Mouse (Mus musculus) urinary bladder, postnatal 25 days (tissue): Measurements from ENCODE around the gene Sema7a.

Source experiments
- DNase-seq: peaks from one replicate; pipeline ENCODE4 v3.0.0; 2022; ENCODE audit warnings: low spot score

Sema7a gene

GRCm38 (mm10) chr9:57938225-57939055, 1.5 kb upstream of the Sema7a start:
- DNase-seq: no peak

- no peak for DNase-seq
These were observed 460 bp downstream of the Sema7a start for GRCm38 (mm10) chr9:57940349-57940794.

GRCm38 (mm10) chr9:57940861-57941638, 1.1 kb downstream of the Sema7a start:
- DNase-seq: no peak

- no peak for DNase-seq
These were observed 2.1 kb downstream of the Sema7a start for GRCm38 (mm10) chr9:57942039-57942438.

GRCm38 (mm10) chr9:57943067-57943466, 3.2 kb downstream of the Sema7a start:
- DNase-seq: no peak

- peak; percentile 48 for DNase-seq
These were observed 4.7 kb downstream of the Sema7a start for GRCm38 (mm10) chr9:57944572-57944971.

GRCm38 (mm10) chr9:57945771-57946616, 6.1 kb downstream of the Sema7a start:
- DNase-seq: no peak

GRCm38 (mm10) chr9:57947381-57948030, 7.6 kb downstream of the Sema7a start:
- DNase-seq: no peak

- DNase-seq: no peak
These were observed 8.5 kb downstream of the Sema7a start for GRCm38 (mm10) chr9:57948333-57948931.

GRCm38 (mm10) chr9:57949102-57949704, 9.3 kb downstream of the Sema7a start:
- no peak for DNase-seq

- no peak for DNase-seq
These were observed 10.0 kb downstream of the Sema7a start for GRCm38 (mm10) chr9:57949879-57950278.

GRCm38 (mm10) chr9:57950519-57950918, 10.6 kb downstream of the Sema7a start:
- DNase-seq: no peak

- DNase-seq: no peak
These were observed 12.1 kb downstream of the Sema7a start for GRCm38 (mm10) chr9:57951993-57952392.

- DNase-seq: no peak
These were observed 15.2 kb downstream of the Sema7a start for GRCm38 (mm10) chr9:57954962-57955744.

- no peak for DNase-seq
These were observed 15.9 kb downstream of the Sema7a start for GRCm38 (mm10) chr9:57955764-57956163.

GRCm38 (mm10) chr9:57956196-57956837, 16.4 kb downstream of the Sema7a start:
- no peak for DNase-seq

GRCm38 (mm10) chr9:57956838-57957236, 16.9 kb downstream of the Sema7a start:
- DNase-seq: no peak

GRCm38 (mm10) chr9:57958615-57959014, 18.7 kb downstream of the Sema7a start:
- DNase-seq: no peak

- DNase-seq: no peak
These were observed 19.5 kb downstream of the Sema7a start for GRCm38 (mm10) chr9:57959399-57959798.
